Mouse (Mus musculus): ENCODE data around the gene Arl15. TPM values are rescaled to one million over a fixed set of nuclear protein-coding genes. Genes with fewer than 3 reads are reported as not detected.

Arl15 gene
- polyA plus RNA-seq, 1 experiment from 2014 or later = 1.5 TPM

GRCm38 (mm10) chr13:113838601-113839576 is 44.6 kb downstream of the Arl15 start:
- DNase-seq = no peak
- TF ChIP-seq EP300 (IDR thresholded peaks at IDR 0.05; ENCODE audit: low read depth) (no peak), CTCF (IDR thresholded peaks at IDR 0.05; ENCODE audit: low read depth) (no peak)
- Histone ChIP-seq H3K4me2 (ENCODE audit: low read depth, low read length) (no peak overlapping the region), H3K36me3 (replicated peaks; ENCODE audit: insufficient read depth, low read length) (no peaks in the 10 kb centered on the region), H3K27ac (ENCODE audit: low read depth) (no peak overlapping the region), H3K4me1 (ENCODE audit: insufficient read depth) (peaks cover 8% of the 10 kb centered on the region; the same call in 1 of the 2 replicates), H3K9ac (replicated peaks) (no peak overlapping the region), H3K4me3 (ENCODE audit: low read depth, low read length) (no peak overlapping the region), H3K27me3 (ENCODE audit: insufficient read depth, low read length) (no peaks in the 10 kb centered on the region), H3K9me3 (ENCODE audit: low read length) (no peaks in the 10 kb centered on the region)
- ATAC-seq = no peak
- 91% methylated on average over 16 of the region's 16 CpGs for WGBS (ENCODE audit: insufficient replicate concordance)

DNA sequence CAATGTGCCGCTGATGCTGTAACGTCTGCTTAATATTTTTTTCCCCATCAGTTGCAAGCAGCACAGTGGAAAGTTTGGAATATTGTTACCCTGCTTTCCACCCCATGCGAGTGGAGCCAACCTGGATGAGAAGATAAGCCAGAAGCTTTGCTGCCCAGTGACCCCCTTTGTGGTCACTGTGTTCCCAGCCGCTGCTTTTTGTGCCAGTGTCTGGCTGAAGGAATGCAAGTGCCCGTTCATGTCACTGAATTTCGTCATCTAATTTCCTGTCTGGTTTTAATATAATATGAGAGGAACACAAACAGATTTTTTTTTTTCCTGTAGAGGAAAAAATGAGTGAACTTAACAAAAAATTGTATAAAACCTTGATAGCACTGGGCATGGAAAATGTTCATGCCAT is 46.1 kb downstream of the Arl15 start:
- Histone ChIP-seq H3K4me1 (ENCODE audit: insufficient read depth) (peaks cover 17% of the 10 kb centered on the region), H3K9ac (replicated peaks) (no peak overlapping the region), H3K27me3 (ENCODE audit: insufficient read depth, low read length) (no peaks in the 10 kb centered on the region), H3K4me3 (ENCODE audit: low read depth, low read length) (no peak overlapping the region), H3K9me3 (ENCODE audit: low read length) (no peaks in the 10 kb centered on the region), H3K4me2 (ENCODE audit: low read depth, low read length) (no peak overlapping the region), H3K27ac (ENCODE audit: low read depth) (no peak overlapping the region), H3K36me3 (replicated peaks; ENCODE audit: insufficient read depth, low read length) (no peaks in the 10 kb centered on the region)
- no peak for DNase-seq
- no peak for TF ChIP-seq EP300 (IDR thresholded peaks at IDR 0.05; ENCODE audit: low read depth)
- no peak for TF ChIP-seq CTCF (IDR thresholded peaks at IDR 0.05; ENCODE audit: low read depth)
- no peak for ATAC-seq
- 75% methylated on average over 6 of the region's 6 CpGs for WGBS (ENCODE audit: insufficient replicate concordance)

GRCm38 (mm10) chr13:113842411-113843309 is 48.4 kb downstream of the Arl15 start:
- Histone ChIP-seq H3K9ac (replicated peaks) (no peak overlapping the region), H3K4me3 (ENCODE audit: low read depth, low read length) (no peak overlapping the region)

GRCm38 (mm10) chr13:113843310-113843649 is 49.0 kb downstream of the Arl15 start:
- no peak for DNase-seq
- peak overlapping the region; percentile 20; the same call in 1 of the 2 replicates for H3K4me2 ChIP-seq (ENCODE audit: low read depth, low read length)
- peak; percentile 93 for ATAC-seq
- H3K27ac ChIP-seq (ENCODE audit: low read depth) = peak overlapping the region; percentile 0; the same call in 1 of the 2 replicates
- H3K36me3 ChIP-seq (replicated peaks; ENCODE audit: insufficient read depth, low read length) = no peaks in the 10 kb centered on the region
- H3K4me1 ChIP-seq (ENCODE audit: insufficient read depth) = peaks cover 17% of the 10 kb centered on the region
- no peak overlapping the region for H3K4me3 ChIP-seq (ENCODE audit: low read depth, low read length)
- H3K9ac ChIP-seq (replicated peaks) = no peak overlapping the region
- no peaks in the 10 kb centered on the region for H3K27me3 ChIP-seq (ENCODE audit: insufficient read depth, low read length)
- no peaks in the 10 kb centered on the region for H3K9me3 ChIP-seq (ENCODE audit: low read length)
- WGBS (ENCODE audit: insufficient replicate concordance) = 37% methylated on average over 3 of the region's 3 CpGs
- TF ChIP-seq EP300 (IDR thresholded peaks at IDR 0.05; ENCODE audit: low read depth) = peak; percentile 92
- no peak for TF ChIP-seq CTCF (IDR thresholded peaks at IDR 0.05; ENCODE audit: low read depth)

More at GRCm38 (mm10) chr13:113842411-113843309, 48.4 kb downstream of the Arl15 start:
- DNase-seq (no peak), ATAC-seq (peak; percentile 40)
- TF ChIP-seq CTCF (IDR thresholded peaks at IDR 0.05; ENCODE audit: low read depth) (no peak), EP300 (IDR thresholded peaks at IDR 0.05; ENCODE audit: low read depth) (no peak)
- Histone ChIP-seq H3K27ac (ENCODE audit: low read depth) (peak overlapping the region; percentile 0; the same call in 1 of the 2 replicates), H3K36me3 (replicated peaks; ENCODE audit: insufficient read depth, low read length) (no peaks in the 10 kb centered on the region), H3K4me2 (ENCODE audit: low read depth, low read length) (peak overlapping the region; percentile 20; the same call in 1 of the 2 replicates), H3K9me3 (ENCODE audit: low read length) (no peaks in the 10 kb centered on the region), H3K4me1 (ENCODE audit: insufficient read depth) (peaks cover 17% of the 10 kb centered on the region), H3K27me3 (ENCODE audit: insufficient read depth, low read length) (no peaks in the 10 kb centered on the region)
- WGBS (ENCODE audit: insufficient replicate concordance) = 77% methylated on average over 14 of the region's 14 CpGs

- Histone ChIP-seq H3K27me3 (ENCODE audit: insufficient read depth, low read length) (no peaks in the 10 kb centered on the region), H3K4me1 (ENCODE audit: insufficient read depth) (peaks cover 17% of the 10 kb centered on the region), H3K9me3 (ENCODE audit: low read length) (no peaks in the 10 kb centered on the region), H3K36me3 (replicated peaks; ENCODE audit: insufficient read depth, low read length) (no peaks in the 10 kb centered on the region), H3K4me3 (ENCODE audit: low read depth, low read length) (no peak overlapping the region), H3K9ac (replicated peaks) (no peak overlapping the region), H3K4me2 (ENCODE audit: low read depth, low read length) (no peak overlapping the region), H3K27ac (ENCODE audit: low read depth) (no peak overlapping the region)
- ATAC-seq (no peak), DNase-seq (no peak)
- TF ChIP-seq EP300 (IDR thresholded peaks at IDR 0.05; ENCODE audit: low read depth) (no peak), CTCF (IDR thresholded peaks at IDR 0.05; ENCODE audit: low read depth) (no peak)
- 86% methylated on average over 8 of the region's 8 CpGs for WGBS (ENCODE audit: insufficient replicate concordance)
These were observed 49.6 kb downstream of the Arl15 start for GRCm38 (mm10) chr13:113843901-113844300.

DNA sequence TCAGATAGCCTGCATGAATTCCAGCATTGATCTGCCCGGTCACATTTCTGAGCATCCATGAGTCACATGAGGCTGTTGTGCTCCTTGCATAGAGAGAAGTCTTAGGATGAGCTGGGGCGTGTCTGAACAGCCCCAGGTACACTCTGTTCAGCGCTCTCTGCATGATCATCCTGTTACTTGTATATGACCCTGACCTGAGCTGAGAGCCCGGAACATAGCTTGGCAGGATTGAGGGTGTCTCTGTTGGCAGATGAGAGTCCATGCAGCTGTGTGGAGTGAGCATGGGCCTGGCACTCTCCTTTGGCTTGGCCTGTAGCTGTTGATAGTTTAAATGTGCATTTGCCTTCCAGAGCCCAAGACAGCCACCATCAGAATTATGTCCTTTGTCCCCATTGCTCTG is 50.4 kb downstream of the Arl15 start:
- Histone ChIP-seq H3K4me1 (ENCODE audit: insufficient read depth) (peaks cover 17% of the 10 kb centered on the region), H3K4me2 (ENCODE audit: low read depth, low read length) (no peak overlapping the region), H3K9ac (replicated peaks) (no peak overlapping the region), H3K9me3 (ENCODE audit: low read length) (no peaks in the 10 kb centered on the region), H3K36me3 (replicated peaks; ENCODE audit: insufficient read depth, low read length) (no peaks in the 10 kb centered on the region), H3K27ac (ENCODE audit: low read depth) (no peak overlapping the region), H3K4me3 (ENCODE audit: low read depth, low read length) (no peak overlapping the region), H3K27me3 (ENCODE audit: insufficient read depth, low read length) (no peaks in the 10 kb centered on the region)
- 88% methylated on average over 4 of the region's 4 CpGs for whole genome bisulfite sequencing (ENCODE audit: insufficient replicate concordance)
- no peak for ATAC-seq
- no peak for TF ChIP-seq EP300 (IDR thresholded peaks at IDR 0.05; ENCODE audit: low read depth)
- TF ChIP-seq CTCF (IDR thresholded peaks at IDR 0.05; ENCODE audit: low read depth) = no peak
- no peak for DNase-seq
